Mouse (Mus musculus): ENCODE measurements around the gene Gm12845.
A peak's percentile ranks its signal among the peaks of the same experiment; 100 is the strongest.
"Not testable (repeated sequence)": the region's sequence is repeated elsewhere in the genome, so short reads cannot be mapped to it uniquely, and the experiment has no call there.

The Gm12845 gene

DNA sequence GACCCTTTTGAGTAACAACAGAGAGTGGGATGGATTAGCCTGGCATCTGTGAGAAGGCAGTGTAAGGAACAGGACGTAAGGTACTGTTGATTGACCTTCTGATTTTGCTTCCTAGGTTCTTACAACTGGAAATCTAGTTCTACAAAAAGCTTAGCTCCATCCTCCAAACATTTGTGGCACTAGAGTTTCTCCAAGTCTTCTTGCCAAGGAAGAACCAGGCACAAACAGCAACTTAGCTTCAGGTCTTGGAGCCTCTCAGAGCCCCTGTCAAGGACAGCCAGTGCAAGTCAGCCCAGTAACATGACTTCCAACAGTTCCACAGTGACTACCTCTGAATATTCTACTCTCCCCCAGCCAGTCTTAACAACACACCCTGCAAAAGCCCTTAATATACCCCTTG is at the start of gene Gm12845:
Gm12845 (plus strand) TSS at position 301 of the 400 bp plus-strand sequence.
- DNase-seq (ENCODE audit: low spot score in 2 of 2), result no peak

DNA sequence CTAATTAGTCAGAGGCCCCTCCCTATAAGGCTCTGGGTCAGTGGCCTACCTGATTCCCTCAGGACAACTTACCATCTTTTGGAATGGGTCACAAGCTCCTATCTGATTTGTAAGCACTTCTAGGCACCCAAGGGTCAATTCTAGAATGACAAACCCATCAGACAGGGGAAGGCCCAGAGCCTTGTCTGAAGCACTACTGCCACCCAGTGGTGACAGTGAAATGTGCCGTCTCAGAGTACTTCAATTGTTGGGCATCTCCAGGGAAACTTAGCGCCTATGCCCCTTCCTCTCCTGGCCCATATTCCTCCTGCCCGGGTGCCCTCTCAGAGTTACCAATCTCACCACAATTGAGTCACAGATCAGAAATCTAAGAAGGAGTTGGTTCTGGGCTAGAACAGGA is 47.3 kb upstream of the Gm12845 start:
- DNase-seq (ENCODE audit: low spot score in 2 of 2), result peak; percentile 23 to 65

DNA sequence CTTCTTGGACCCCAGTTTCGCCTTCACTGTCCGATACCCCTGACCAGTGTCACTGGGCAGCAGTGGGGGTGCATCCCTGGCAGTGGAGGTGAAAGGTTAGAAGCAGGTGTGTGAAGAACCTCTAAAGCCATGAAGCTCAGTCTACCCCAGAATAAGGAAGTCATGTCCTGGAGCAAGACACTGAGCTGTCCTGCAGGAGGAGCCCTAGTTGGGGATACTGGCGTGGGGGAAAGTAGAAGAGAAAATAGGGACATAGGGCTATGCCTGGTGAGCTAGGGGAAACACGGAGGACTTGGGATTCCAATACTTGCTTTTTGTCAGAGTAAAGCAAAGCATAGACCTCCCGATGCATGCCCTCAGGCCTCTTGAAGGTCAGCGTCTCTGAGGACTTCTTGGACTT is 43.2 kb upstream of the Gm12845 start:
- DNase-seq (ENCODE audit: low spot score in 2 of 2), result no peak

DNA sequence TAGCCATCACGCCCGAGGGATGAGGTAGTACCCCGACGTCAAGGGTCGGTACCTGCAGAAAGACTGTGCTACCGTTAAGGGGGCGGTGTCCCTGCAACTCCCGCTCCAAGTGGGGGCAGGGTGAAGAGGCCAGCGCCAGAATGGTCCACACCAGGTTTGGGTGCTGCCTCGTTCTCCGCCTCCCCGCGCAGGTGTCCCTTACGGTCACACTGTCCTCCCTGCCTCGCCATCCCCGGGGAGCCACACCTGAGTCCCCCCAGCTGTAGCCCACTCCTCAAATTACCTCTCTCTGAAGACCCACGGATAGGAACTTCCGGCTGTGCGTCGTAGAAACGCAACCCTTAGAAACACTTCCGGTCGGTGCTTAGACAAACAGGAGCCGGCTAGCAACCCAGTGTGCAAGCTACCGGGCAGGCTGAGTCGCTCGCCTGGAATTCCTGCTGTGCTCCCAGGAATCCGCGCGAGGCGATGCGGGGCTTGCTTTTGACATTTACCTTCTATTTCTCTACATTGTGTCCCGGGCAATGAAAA is 42.2 kb upstream of the Gm12845 start, which contains the start of gene Dmap1:
Dmap1 (minus strand) TSS at position 343 of the 531 bp plus-strand sequence.
- peak; percentile 59 to 81 for DNase-seq (ENCODE audit: low spot score in 2 of 2)

DNA sequence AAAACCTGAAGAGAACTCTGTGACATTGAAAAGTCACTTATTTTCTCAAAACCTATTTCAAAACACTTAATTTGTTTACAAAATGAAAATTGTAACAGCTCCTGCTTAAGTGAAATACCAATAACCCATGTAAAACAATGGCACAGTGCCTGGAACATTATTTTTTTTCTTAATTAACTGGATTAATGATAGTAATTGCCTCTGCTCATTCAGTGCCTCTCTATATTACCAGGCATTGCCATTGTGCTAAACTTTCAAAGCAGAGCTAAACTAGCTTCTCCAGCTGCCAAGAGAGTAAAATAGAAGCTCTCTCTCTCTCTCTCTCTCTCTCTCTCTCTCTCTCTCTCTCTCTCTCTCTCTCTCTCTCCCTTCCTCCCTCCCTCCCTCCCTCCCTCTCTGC is 41.7 kb upstream of the Gm12845 start:
- no peak for DNase-seq (ENCODE audit: low spot score in 2 of 2)

DNA sequence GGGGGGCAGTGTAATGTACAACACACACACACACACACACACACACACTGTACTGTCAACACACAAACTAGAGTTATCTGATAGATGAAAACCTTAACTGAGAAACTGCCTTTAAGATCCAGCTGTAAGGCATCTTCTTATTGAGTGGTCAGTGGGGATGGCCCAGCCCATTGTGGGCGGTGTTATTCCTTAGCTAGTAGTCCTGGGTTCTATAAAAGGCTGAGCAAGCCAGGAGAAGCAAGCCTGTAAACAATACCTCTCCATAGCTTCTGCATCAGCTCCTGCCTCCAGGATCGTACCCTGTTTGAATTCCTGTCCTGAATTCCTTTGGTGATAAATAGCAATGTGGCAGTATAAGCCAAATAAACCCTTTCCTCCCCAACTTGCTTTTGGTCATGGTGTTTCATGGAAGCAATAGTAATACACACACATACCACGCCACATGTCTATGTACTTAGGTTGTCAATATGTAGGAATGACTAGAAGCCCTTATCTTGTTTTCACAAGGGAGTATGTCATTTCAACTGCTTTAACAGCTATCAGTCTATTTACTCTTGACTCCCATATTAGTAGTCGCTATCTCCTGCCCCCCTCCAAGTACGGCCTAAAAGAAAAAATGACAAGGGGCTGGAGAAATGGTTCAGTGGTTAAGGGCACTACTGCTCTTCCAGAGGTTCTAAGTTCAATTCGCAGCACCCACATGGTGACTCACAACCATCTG is 41.0 kb upstream of the Gm12845 start:
- DNase-seq (ENCODE audit: low spot score in 2 of 2), result no peak

DNA sequence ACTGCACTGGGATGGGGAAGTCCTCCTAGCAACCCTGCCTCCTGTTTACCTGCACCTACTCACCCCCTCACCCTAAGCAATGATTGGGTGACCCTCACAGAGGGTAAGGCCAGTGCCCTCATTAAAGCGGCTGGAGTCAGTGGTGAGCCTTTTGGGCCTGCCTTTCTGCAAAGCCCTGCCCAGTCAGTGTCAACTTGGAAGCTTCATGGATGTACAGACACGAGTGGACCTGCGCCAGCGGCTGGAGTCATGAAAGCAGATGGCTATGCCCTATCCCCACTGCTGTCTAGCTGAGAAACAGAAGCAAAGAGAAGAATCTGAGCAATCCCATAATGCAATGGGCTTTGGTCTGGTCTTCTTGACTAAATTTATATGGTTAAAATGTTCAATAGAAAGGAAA is 37.9 kb upstream of the Gm12845 start:
- DNase-seq (ENCODE audit: low spot score in 2 of 2), result no peak

DNA sequence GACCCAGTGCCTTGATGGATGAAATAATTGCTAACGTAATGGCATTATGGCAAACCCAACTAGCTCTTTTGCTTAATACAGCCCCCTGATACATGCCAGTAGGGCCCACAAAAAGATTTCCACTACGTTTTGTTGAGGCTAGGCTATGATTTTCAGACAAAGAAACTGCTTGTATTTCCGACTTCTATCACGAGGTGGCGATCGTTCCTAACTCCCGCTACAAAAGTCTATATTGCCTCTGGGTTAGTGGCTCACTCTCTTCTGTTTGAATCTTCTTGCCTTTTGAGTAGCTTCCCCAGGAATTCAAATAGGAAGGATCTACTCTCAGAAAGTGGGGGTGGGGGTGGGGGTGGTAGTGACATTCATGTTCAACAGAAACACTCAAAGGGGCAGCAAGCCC is 18.9 kb upstream of the Gm12845 start:
- peak in 1 of 2 experiments; percentile 29 for DNase-seq (ENCODE audit: low spot score in 2 of 2)

DNA sequence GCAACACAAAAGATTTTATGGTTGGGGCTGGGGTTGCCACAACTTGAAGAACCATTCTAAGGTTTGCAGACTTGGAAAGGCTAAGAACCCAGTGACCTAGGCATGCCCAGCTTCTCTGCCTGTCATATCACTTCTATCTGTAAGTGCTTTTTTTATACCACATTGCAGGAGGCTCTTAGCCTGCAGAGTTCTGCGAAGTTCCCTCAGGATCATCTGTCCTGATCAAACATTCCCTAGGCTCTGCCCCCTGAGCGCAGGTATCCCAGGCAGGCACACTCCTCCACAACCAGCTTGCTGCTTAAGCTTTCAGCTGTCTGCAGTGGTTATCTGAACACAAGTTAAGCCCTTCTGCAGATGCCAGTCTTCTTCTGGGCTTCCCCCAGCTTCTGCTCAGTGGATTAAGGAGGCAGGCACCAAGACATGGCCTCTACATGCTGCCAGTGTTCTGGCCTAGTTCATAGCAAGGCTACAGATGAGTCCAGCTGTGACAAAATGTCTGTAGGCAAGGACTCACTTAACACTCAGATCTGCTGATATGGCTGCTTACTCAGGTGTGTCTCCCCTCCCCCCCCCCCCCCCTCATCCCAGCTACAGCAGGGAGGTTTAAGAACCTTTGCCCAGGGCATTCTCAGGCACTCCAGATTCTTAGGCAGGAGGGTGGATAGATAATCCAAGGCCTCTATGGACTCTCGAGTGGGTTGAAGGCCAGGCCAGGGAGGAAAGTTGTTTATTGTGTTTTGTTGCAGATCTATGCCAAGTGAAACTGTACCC is 15.2 kb upstream of the Gm12845 start:
- DNase-seq (ENCODE audit: low spot score in 2 of 2), result no peak

DNA sequence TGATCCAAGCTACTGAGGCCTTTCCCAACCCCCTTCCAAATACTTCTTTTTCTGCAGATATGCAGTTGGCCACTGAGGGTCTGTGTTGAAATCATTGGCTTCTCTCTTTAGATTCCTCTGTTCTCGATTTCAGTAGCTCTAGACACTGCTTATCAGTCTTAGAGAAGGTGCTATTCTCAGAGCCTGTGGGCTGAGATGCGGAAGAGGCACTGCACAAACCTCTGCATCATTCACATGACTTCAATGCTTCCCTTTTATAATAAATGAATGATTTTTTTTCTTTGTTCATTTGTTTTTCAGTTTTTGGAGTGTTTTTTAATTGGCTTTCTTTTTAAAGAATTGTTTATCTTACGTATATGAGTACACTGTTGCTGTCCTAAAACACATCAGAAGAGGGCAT is 11.9 kb upstream of the Gm12845 start:
- DNase-seq (ENCODE audit: low spot score in 2 of 2), result no peak

DNA sequence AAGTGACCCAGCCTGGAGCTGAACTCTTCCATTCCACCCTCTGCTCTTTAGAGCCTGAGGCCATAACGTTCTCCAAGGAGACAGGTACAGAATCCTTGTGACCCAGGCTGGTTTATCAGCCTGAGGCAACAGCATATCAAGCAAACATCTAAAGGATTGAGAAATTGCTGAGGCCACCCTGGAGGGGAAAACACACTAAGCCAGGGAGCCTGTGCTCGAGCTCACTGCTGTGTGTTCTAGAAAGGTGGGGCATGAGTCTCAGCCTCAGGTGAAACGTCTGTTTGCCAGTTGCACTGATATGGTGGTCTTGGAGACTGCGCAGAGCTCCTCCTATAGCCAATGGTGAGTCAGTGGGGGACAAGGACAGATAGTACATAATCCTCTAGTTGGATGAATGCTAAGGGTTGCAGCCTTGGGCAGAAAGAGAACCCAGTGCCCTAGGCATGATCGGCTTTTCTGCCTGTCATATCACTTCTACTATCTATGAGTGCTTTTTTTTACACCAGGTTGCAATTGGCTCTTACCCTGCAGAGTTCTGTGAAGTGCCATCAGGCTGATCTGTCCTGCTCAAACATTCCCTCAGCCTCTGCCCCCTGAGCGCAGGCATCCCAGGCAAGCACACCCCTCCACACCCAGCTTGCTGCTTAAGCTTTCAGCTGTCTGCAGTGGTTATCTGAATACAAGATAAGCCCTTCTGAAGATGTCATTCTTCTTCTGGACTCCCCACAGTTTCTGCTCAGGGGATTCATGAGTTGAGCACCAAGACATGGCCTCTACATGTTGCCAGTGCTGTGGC is 10.7 kb upstream of the Gm12845 start:
- no peak for DNase-seq (ENCODE audit: low spot score in 2 of 2)

DNA sequence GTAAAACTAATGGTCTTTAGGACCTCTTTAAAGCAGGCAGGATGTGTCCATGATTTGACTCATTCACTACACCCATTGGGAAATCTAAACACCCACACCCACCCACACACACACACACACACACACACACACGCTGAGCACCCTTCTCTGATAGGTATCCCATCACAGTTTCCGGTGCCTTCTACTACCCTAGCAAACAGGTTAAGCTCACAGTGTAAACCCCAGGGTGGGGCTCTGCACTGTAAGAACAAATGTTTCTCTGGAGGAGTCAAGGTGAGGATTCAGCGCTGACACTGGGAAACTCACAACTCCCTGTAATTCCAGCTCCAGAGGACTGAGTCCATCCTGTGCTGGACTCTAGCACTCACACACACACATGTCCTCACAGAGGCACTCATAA is 7.7 kb downstream of the Gm12845 start:
- no peak for DNase-seq (ENCODE audit: low spot score in 2 of 2)

DNA sequence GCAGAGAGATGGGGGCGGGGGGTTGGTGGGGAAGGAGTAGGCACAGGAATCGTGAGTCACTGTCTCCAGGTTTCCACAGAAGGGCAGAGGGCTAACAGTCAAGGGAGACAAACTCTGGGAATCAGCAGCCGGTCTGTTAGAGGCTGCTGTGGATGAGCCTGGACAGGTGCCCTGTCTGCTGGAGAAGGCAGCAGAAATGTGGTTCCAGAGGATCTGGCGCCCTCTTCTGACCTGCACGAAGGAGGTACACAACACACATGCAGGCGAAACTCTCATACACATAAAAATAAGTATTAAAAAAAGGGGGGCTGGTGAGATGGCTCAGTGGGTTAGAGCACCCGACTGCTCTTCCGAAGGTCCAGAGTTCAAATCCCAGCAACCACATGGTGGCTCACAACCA is 13.3 kb downstream of the Gm12845 start:
- DNase-seq (ENCODE audit: low spot score in 2 of 2), result no peak

DNA sequence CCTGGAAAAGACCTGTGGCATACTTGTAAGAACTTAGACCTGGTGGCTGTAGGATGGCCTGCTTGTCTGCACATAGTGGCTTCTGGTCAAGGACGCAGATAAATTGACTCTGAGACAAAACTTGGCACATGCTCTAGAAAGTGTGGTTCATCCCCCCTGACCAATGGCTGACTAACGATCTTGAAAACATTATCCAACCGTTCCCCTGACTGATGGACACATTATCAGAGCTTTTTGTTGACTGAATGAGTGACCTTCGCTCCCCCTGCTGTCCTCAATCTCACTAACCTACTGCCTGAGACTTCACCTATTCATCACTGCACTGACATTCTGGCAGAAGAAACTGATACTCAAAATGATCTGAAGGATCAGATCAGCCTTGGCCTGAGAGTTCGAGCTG is 28.3 kb downstream of the Gm12845 start:
- DNase-seq (ENCODE audit: low spot score in 2 of 2), result not testable (repeated sequence)

DNA sequence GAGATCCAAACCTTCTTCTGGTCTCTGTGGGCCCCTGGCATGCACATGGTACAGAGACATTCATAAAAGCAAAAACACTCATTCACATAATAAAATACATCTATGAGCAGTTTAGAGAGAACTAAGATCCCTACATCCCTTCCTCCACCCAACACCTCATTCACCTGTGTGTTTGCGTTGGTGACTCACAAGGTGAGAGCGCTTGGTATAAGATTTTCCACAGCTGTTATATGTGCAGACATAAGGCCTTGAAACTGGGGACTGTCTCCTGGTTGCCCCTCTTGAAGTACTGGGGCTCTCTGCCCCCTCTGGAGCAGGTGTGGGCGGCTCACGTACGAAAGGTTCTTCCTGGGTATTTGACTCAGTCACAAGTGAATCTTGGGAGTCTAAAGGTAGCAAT is 35.9 kb downstream of the Gm12845 start:
- DNase-seq (ENCODE audit: low spot score in 2 of 2), result no peak

DNA sequence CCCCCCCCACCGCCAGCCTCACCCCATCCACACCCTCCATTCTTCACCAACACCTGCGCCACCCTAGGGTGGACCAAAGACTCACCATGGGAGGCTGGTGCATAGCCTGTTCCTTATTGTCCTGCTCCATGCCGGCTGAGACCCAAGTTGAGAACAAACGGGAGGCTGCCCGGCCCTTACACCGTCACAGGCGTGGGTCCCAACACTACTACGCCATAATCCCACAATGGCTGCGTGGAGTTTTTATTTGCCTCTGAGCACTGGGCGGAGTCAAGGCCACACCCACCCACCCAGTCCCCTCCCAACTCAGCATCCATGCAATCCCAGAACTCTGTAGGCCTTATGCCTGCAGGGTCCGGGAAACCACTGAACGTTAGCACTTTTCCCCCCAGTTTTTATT is 41.2 kb downstream of the Gm12845 start, which contains the start of gene Klf17:
Klf17 (minus strand) TSS at position 233 of the 400 bp plus-strand sequence.
- DNase-seq (ENCODE audit: low spot score in 2 of 2), result no peak

DNA sequence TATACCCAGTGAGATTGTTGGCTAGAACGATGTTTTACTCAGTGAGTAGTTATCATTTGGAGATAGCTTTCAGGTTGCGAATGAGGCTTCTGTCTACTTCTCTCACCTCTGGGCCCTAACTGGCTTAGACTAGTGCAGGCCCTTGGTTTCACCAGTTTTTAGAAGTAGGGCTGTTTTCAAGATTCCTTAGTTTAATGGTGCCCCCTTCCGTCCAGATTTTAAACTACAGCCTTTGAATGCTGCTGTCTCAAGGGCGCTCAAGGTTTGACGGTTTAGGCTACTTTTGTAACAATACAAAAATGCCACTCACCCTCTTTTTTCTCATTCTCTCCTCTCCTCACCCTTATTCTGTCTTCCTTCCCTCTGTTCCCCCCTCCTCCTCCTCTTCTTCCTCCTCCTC is 46.7 kb downstream of the Gm12845 start:
- peak in 1 of 2 experiments; percentile 43 for DNase-seq (ENCODE audit: low spot score in 2 of 2)

DNA sequence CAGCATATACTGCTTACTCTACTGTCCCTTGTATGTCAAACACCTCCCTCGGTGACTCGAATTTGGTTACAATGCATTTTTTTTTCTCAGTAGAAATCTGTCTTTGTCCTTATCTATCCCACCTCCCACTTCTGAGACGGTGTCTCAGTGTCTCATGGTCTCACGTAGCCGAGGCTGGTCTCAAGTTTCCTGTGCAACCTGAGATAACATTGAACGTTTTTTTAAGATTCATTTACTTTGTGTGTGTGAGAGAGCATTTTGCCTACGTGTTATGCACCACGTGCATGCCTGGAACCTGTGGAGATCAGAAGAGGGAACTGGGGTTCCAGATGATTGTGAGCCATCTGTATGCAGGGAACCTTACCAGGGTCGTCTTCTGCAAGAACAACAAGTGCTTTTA is 48.7 kb downstream of the Gm12845 start:
- DNase-seq (ENCODE audit: low spot score in 2 of 2), result no peak

Data from heart, adult 9 months (tissue).